Mouse (Mus musculus): ENCODE measurements around the gene Gys2.

Gys2 gene

GRCm38 (mm10) chr6:142458010-142458409 lies 14.9 kb downstream of the Gys2 start:
- in situ Hi-C loops (cut with MboI, MseI) = no loop called here

GRCm38 (mm10) chr6:142455314-142455996 lies 17.5 kb downstream of the Gys2 start:
- in situ Hi-C loops (cut with MboI, MseI) = no loop called here

DNA sequence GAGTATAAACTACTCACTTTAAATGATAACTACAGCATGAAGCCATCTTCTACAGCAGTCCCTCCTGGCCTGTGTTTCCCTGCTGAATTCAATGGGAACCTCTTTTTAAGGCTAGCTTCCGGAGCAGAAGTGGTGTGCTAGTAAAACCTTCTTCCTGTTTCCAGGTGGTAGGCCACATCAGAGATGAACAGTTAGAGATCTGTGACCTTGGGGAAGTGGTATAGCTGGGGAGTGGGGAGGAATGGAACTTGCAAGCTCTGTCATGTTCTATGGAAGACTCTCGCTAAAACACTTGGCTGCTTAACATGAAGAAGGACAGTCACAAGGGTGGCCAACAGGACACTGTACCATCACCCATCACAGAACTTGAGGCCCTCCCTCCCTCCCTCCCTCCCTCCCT lies 19.6 kb downstream of the Gys2 start:
- in situ Hi-C loops (cut with MboI, MseI) = no loop called here

DNA sequence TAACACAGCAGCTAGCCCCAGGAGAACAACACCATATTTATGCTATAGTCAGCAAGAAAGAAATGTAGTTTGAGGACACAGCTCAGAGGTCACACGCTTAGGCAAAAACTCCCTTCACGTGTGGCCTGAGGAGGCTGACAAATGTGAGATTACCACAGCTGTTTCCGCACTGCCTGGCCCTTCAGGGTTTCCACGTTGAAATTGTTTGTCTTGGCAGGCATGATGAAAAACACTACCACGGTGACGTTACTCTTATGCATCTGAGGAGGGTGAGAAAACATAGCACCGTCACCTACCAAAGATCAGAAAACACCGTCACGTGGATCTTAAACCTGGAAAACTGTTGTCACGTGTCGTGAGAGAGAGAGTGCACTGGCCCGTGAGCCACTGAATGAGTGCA lies 21.5 kb downstream of the Gys2 start:
- in situ Hi-C loops (cut with MboI, MseI) = no loop called here

DNA sequence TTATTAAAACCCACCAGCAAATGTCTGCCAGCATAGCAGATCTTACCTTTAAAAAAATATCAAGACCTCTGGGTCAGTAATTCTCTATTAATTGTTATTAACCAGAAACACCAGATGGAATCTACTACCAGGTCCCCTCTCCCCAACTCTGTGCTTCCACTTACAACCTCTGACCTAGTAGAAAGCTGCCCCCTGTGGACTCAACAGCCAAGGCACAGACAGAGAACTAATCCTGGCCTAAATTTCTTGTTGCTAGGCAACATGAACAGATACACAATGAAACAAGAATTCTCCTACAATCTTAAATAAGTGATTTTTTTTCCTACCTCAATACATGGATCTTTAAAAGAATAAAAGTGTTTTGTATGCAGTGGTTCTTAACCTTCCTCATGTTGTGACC lies 43.8 kb downstream of the Gys2 start:
- in situ Hi-C loops (cut with MboI, MseI) = no loop called here

GRCm38 (mm10) chr6:142424976-142425375 lies 47.9 kb downstream of the Gys2 start:
- in situ Hi-C loops (cut with MboI, MseI) = no loop called here

GRCm38 (mm10) chr6:142414597-142414996 lies 58.3 kb downstream of the Gys2 start:
- in situ Hi-C loops (cut with MboI, MseI) = no loop called here

- in situ Hi-C loops (cut with MboI, MseI) = no loop called here
These were observed 59.1 kb downstream of the Gys2 start for GRCm38 (mm10) chr6:142413845-142414244.

GRCm38 (mm10) chr6:142412906-142413491 lies 59.9 kb downstream of the Gys2 start, which contains the start of gene Spx:
TSS of gene Spx (plus strand) at chr6:142413441.
- in situ Hi-C loops (cut with MboI, MseI) = no loop called here

- in situ Hi-C loops (cut with MboI, MseI) = no loop called here
These were observed 61.8 kb downstream of the Gys2 start for GRCm38 (mm10) chr6:142411140-142411539.

GRCm38 (mm10) chr6:142395756-142396155 lies 77.2 kb downstream of the Gys2 start:
- in situ Hi-C loops (cut with MboI, MseI) = no loop called here

- in situ Hi-C loops (cut with MboI, MseI) = no loop called here
These were observed 78.2 kb downstream of the Gys2 start for GRCm38 (mm10) chr6:142394669-142395068.

GRCm38 (mm10) chr6:142392312-142392711 lies 80.6 kb downstream of the Gys2 start:
- in situ Hi-C loops (cut with MboI, MseI) = no loop called here

- in situ Hi-C loops (cut with MboI, MseI) = loop anchor here (5.0 kb wide), 1 partner anchor 47 kb away; no protein-coding TSS in a partner anchor
These were observed 83.8 kb downstream of the Gys2 start for GRCm38 (mm10) chr6:142389101-142389500.

- in situ Hi-C loops (cut with MboI, MseI) = loop anchor here (5.0 kb wide), 1 partner anchor 46 kb away; no protein-coding TSS in a partner anchor
These were observed 85.1 kb downstream of the Gys2 start for GRCm38 (mm10) chr6:142387755-142388271.

- in situ Hi-C loops (cut with MboI, MseI) = loop anchor here (5.0 kb wide), 1 partner anchor 45 kb away; no protein-coding TSS in a partner anchor
These were observed 85.7 kb downstream of the Gys2 start, which contains the start of the genes Recql and Golt1b for GRCm38 (mm10) chr6:142387011-142387754. TSS of gene Recql (minus strand) at chr6:142387087. TSS of gene Golt1b (plus strand) at chr6:142387221.

DNA sequence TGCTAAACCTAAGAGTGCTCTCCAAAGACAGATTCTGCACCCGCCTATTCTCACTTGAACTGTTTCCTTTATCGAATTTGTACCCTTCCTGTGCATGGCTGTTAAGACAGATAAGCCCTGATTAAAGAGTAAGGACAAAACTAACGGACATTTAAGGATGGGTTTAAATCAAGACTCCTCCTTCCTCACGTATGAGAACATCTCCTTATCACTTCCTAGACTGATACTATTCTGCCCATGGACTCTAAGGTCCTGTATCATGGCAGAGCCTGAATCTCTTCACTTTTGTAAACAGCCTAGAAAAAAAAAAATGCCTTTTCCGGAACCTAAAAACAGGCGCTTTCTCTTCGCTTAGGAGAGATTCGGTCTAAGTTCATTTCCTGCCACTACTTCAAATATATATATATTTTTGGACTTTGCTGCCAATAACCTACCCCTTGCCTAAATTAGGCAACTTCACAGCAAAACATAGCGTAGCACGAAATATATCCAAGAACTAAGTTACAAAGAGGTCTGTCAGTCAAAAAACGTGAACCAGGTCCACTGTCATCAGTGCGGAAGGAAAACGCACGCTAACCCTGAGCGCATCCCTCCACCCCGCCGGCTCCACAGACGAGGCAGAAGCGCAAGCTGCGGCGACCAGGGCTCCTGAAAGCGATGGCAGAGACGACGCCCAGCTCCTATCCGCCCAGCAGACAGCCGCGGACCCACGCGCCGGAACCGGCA lies 86.5 kb downstream of the Gys2 start:
- in situ Hi-C loops (cut with MboI, MseI) = loop anchor here (5.0 kb wide), 1 partner anchor 44 kb away; no protein-coding TSS in a partner anchor

- in situ Hi-C loops (cut with MboI, MseI) = no loop called here
These were observed 88.4 kb downstream of the Gys2 start for GRCm38 (mm10) chr6:142384521-142384920.

- in situ Hi-C loops (cut with MboI, MseI) = no loop called here
These were observed 91.3 kb downstream of the Gys2 start for GRCm38 (mm10) chr6:142381615-142382014.

DNA sequence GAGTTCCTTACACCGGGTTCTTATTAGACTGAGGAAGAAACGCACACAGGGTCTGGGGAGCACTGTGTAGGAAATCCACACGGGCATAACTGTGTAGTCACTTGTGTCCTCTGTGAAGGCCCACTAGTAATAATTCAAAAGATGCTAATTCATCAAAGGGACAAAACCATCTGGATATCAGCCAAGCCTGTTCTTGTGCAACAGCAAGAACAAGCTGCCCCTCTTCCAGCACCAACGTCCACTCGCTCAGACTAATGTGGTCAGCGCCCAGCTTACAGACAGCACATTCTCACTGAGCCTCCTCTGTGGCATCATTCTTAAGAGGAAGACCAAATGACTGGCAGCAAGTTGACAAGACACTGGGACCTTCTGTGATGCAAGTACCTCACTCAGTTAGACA lies 92.9 kb downstream of the Gys2 start:
- in situ Hi-C loops (cut with MboI, MseI) = no loop called here

GRCm38 (mm10) chr6:142378576-142379330 lies 94.2 kb downstream of the Gys2 start:
- in situ Hi-C loops (cut with MboI, MseI) = no loop called here

All from T-helper 1 cell (primary cell).